Mouse (Mus musculus) liver, adult 2 months (tissue): ENCODE data around the gene Unc45b. TPM values are rescaled to one million over a fixed set of nuclear protein-coding genes. Genes with fewer than 3 reads are reported as not detected.
A peak's percentile ranks its signal among the peaks of the same experiment; 100 is the strongest.
"Not testable (repeated sequence)": the region's sequence is repeated elsewhere in the genome, so short reads cannot be mapped to it uniquely, and the experiment has no call there.

Experiments used
- DNase-seq: peaks from one replicate; pipeline ENCODE4 v3.0.0-alpha.2; 2011; ENCODE audit warnings: low read depth, low spot score; ENCODE audit errors: extremely low read depth
- H3K27ac ChIP-seq: fragments of 200-500 bp; replicated peaks from 2 replicates; pipeline ENCODE4 v1.5.1; 2012; ENCODE audit warnings: low read depth, mild to moderate bottlenecking, control low read depth, inconsistent platforms, low read length; ENCODE audit not compliant: insufficient read depth
- H3K27me3 ChIP-seq: fragments of 200-500 bp; 2 replicates; pipeline ENCODE4 v1.6.1; 2012; ENCODE audit warnings: mild to moderate bottlenecking, moderate library complexity, low read length, inconsistent platforms; ENCODE audit not compliant: control insufficient read depth, insufficient read depth
- H3K36me3 ChIP-seq: fragments of 200-500 bp; 2 replicates; pipeline ENCODE4 v1.6.1; 2012; ENCODE audit warnings: low read length, inconsistent platforms; ENCODE audit not compliant: control insufficient read depth, insufficient read depth
- H3K4me1 ChIP-seq: fragments of 200-500 bp; 2 replicates; pipeline ENCODE4 v1.6.1; 2011; ENCODE audit warnings: low read length; ENCODE audit not compliant: control insufficient read depth, insufficient read depth
- H3K4me3 ChIP-seq: fragments of 200-500 bp; 2 replicates; pipeline ENCODE4 v1.5.1; 2011; ENCODE audit warnings: low read depth, mild to moderate bottlenecking, control low read depth, low read length, moderate library complexity; ENCODE audit not compliant: insufficient read depth
- H3K79me2 ChIP-seq: fragments of 200-500 bp; 2 replicates; pipeline ENCODE4 v1.6.1; 2012; ENCODE audit warnings: inconsistent platforms, mild to moderate bottlenecking, low read length, moderate library complexity; ENCODE audit not compliant: control insufficient read depth, insufficient read depth
- H3K9ac ChIP-seq: fragments of 200-500 bp; 2 replicates; pipeline ENCODE4 v1.6.1; 2012; ENCODE audit warnings: low read depth, mild to moderate bottlenecking, control low read depth, inconsistent platforms, low read length
- CTCF ChIP-seq: fragments of 200-500 bp; IDR thresholded peaks from 2 replicates; pipeline ENCODE4 v1.5.1; 2011; ENCODE audit warnings: low read depth, low read length, control low read depth
- POLR2A ChIP-seq: fragments of 200-500 bp; IDR thresholded peaks from 2 replicates; pipeline ENCODE4 v1.6.1; 2011; ENCODE audit warnings: low read length, control low read depth; ENCODE audit not compliant: insufficient read depth; ENCODE audit errors: extremely low read depth
- WGBS: fragments of 180-500 bp; shearing (Covaris S2); methylation state at CpG from one replicate; pipeline ENCODE4 v1.1.7; 2018; 5-methylcytosine and 5-hydroxymethylcytosine counted together
- polyA plus RNA-seq: library from polyadenylated mRNA; depleted of rRNA; stranded (reverse); fragments of >200 nt; gene quantifications from 2 replicates; pipeline ENCODE4 v1.2.3, GENCODE M21; 2012
- total RNA-seq: library from RNA; depleted of rRNA; stranded (reverse); fragments of >200 nt; gene quantifications from 2 replicates; pipeline ENCODE4 v1.2.3, GENCODE M21; 2014

The Unc45b gene
- total and polyA plus RNA-seq, 2 experiments, result 0.32 to 0.46 TPM

DNA sequence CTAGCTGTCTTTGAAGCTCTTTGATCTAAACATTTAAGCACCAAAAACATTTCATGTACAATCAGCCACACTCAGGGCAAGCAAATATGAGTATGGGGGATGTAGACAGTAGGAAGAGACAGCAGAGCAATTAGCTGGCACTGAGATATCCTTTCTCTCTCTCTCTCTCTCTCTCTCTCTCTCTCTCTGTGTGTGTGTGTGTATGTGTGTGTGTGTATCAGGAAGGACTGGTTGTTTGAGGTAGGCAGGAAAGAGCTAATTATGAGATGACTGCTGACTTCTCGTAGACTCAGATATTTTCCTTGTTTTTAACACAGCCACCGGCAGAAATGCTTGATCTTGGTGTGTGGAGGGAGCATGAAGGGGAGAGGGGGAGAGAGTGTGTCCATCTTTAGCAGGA lies 51.4 kb downstream of the Unc45b start:
- Histone ChIP-seq H3K9ac (no peak overlapping the region), H3K36me3 (peaks cover 6% of the 10 kb centered on the region; the same call in 1 of the 2 replicates), H3K4me1 (no peaks in the 10 kb centered on the region), H3K4me3 (no peak overlapping the region), H3K27me3 (peaks cover 3% of the 10 kb centered on the region; the same call in 1 of the 2 replicates), H3K79me2 (no peaks in the 10 kb centered on the region), H3K27ac (no peak overlapping the region)
- no peak for TF ChIP-seq POLR2A
- no peak for TF ChIP-seq CTCF
- 60% methylated on average over 2 of the region's 2 CpGs for WGBS
- DNase-seq, result no peak

DNA sequence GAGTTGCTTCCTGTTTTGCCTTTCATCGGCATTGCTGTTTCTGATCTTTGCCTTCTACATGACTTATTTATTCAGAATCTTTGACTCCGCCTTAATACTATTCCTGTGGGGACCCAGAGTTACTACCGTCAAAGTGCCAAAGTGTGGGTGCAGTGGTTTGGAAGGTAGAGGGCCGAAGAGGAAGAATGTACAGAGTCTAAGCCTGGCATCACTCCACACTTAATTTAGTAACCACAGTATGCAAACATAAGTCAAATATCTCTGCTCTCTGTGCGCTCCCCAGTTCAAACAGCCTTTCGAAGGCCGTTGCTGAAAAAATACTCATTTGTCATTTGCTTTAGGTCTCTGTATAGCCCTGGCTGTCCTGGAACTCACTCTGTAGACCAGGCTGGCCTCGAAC lies 51.9 kb downstream of the Unc45b start:
- Histone ChIP-seq H3K36me3 (peaks cover 6% of the 10 kb centered on the region; the same call in 1 of the 2 replicates), H3K27me3 (peaks cover 3% of the 10 kb centered on the region; the same call in 1 of the 2 replicates), H3K4me1 (no peaks in the 10 kb centered on the region), H3K4me3 (no peak overlapping the region), H3K27ac (no peak overlapping the region), H3K79me2 (no peaks in the 10 kb centered on the region), H3K9ac (no peak overlapping the region)
- TF ChIP-seq POLR2A (no peak), CTCF (no peak)
- no peak for DNase-seq
- WGBS, result 71% methylated on average over 8 of the region's 8 CpGs

DNA sequence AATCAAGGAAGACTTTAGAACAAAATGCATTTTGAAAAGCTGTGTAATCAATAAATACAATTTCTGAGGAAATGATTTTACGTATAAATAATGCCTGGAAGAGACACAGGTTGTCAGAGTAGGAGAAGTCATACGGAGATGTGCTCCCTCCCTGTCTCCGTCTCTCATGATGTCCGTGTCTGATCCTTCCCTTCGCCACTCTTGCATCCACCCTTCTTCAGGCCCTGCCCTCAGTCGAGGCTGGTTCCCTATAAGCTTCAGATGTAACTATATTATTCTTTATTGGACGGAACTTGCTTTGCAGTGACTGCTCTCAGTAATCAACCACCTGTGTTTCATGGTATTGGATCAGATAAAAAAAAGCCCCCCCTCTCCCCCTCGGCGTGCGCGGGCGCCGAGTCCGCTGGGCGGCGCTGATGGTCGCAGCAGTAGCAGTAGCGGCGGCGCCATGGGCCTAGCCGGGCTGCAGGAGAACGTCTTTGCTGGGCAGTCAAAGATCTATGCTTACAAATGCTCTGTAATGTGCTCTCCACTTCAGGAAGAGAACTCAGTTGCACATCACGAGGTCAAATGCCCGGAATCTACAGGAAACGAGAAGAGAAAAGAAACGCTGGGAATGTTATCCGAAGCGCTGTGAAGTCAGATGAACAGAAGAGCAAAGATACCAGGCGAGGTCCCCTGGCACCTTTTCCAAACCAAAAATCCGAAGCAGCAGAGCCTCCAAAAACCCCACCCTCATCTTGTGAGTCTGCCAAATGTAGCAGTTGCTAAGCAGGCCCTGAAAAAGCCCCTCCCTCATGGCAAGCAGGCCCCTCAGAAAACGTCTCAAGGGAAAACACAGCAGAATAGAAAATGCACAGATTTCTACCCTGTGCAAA lies 60.6 kb downstream of the Unc45b start:
- Histone ChIP-seq H3K9ac (0 out of 2 replicates have a peak overlapping the region, but pooled peaks have one; percentile 16), H3K36me3 (no peaks in the 10 kb centered on the region), H3K27ac (0 out of 2 replicates have a peak overlapping the region, but pooled peaks have one; percentile 19), H3K4me3 (no peak overlapping the region), H3K27me3 (no peaks in the 10 kb centered on the region), H3K79me2 (no peaks in the 10 kb centered on the region), H3K4me1 (no peaks in the 10 kb centered on the region)
- DNase-seq, result no peak
- peak; percentile 32; the same call in 1 of the 2 replicates for TF ChIP-seq CTCF
- TF ChIP-seq POLR2A, result no peak
- WGBS, result 22% methylated on average over 31 of the region's 31 CpGs

DNA sequence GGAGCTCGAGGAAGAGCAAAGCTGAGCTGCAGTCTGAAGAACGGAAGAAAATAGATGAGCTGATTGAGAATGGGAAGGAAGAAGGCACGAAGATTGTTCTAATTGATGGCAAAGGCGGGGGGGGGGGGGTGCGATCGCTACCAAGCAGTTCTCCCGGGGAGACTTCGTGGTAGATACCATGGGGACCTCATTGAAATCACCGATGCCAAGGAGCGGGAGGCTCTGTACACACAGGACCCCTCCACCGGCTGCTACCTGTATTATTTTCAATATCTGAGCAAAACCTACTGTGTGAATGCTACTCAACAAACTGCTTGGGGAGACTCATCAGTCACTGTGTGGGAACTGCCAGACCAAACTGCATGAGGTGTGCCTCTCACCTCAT lies 61.2 kb downstream of the Unc45b start:
- H3K27me3 ChIP-seq, result no peaks in the 10 kb centered on the region
- no peak for DNase-seq
- H3K79me2 ChIP-seq, result no peaks in the 10 kb centered on the region
- no peaks in the 10 kb centered on the region for H3K4me1 ChIP-seq
- no peak for TF ChIP-seq CTCF
- TF ChIP-seq POLR2A, result no peak
- WGBS, result 84% methylated on average over 11 of the region's 11 CpGs
- no peak overlapping the region for H3K4me3 ChIP-seq
- no peaks in the 10 kb centered on the region for H3K36me3 ChIP-seq
- H3K27ac ChIP-seq, result no peak overlapping the region
- no peak overlapping the region for H3K9ac ChIP-seq

DNA sequence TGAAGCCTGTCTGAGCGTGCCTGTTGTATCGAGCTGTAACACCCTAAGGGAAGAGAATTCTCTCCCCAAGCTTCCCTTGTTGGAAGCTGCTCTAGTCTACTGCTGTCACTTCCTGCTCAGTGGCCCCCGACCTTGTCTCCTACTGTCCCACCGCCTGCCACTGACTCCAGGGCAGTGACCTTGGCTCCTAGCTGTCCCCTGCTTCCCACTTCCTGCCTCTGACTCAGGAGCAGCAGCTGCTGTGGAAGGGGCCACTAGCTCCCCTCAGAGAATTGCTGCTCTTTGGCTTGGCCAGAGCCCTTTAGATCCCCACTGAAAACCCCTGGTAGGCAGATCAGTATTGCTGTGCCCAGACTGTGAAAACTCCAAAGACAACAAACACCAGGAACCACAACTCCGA lies 63.6 kb downstream of the Unc45b start:
- no peak for DNase-seq
- TF ChIP-seq POLR2A, result no peak
- no peak for TF ChIP-seq CTCF
- Histone ChIP-seq H3K79me2 (no peaks in the 10 kb centered on the region), H3K36me3 (no peaks in the 10 kb centered on the region), H3K27ac (peak overlapping the region; percentile 29; the same call in 1 of the 2 replicates), H3K9ac (no peak overlapping the region), H3K27me3 (no peaks in the 10 kb centered on the region), H3K4me3 (no peak overlapping the region), H3K4me1 (no peaks in the 10 kb centered on the region)
- WGBS, result 33% methylated on average over 5 of the region's 5 CpGs

DNA sequence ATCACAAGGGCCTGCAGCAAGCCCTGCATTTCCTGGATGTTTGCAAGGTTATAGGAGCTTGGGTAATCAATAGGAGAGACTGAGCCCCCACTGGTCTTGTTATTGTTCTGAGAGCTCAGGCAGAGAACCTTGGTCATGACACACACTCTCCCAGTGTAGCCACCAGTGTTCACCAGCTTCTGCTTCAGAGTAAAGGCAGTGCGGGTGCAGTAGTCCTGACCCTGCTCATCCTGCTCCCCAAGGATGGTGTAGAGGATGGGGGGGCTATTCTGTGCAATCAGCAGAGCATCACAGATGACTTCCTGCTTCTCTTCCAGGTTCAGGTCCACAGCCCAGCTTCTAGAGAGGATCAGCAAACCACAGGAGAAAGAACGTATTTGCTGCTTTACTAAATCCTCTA lies 72.1 kb downstream of the Unc45b start:
- H3K27me3 ChIP-seq, H3K4me1 ChIP-seq, DNase-seq, H3K79me2 ChIP-seq, H3K4me3 ChIP-seq, H3K27ac ChIP-seq, H3K36me3 ChIP-seq, H3K9ac ChIP-seq: not testable (repeated sequence)
- WGBS, result 95% methylated on average over 2 of the region's 2 CpGs
